Mouse (Mus musculus) intestine, postnatal 0 days (tissue): Measurements from ENCODE around the gene Opa1. TPM values are rescaled to one million over a fixed set of nuclear protein-coding genes. Genes with fewer than 3 reads are reported as not detected.

ENCODE experiments used
- ATAC-seq: fragments of 200-750 bp; cut with Nextera tagmentation; 2 replicates; pipeline ENCODE4 v1.8.0; 2017; ENCODE audit warnings: mild to moderate bottlenecking, moderate TSS enrichment, moderate library complexity
- H3K27ac ChIP-seq: fragments of 300-500 bp; sonication (generic); 2 replicates; pipeline ENCODE4 v1.5.1; 2014; ENCODE audit warnings: mild to moderate bottlenecking, low read depth, low read length, moderate library complexity
- H3K27me3 ChIP-seq: fragments of 300-500 bp; sonication (generic); replicated peaks from 2 replicates; pipeline ENCODE4 v1.6.1; 2014; ENCODE audit warnings: low read length, mixed read lengths; ENCODE audit not compliant: control insufficient read depth, insufficient read depth
- H3K36me3 ChIP-seq: fragments of 300-500 bp; sonication (generic); 2 replicates; pipeline ENCODE4 v1.6.1; 2014; ENCODE audit warnings: mild to moderate bottlenecking, moderate library complexity; ENCODE audit not compliant: control insufficient read depth, insufficient read depth
- H3K4me1 ChIP-seq: fragments of 300-500 bp; sonication (generic); replicated peaks from 2 replicates; pipeline ENCODE4 v1.6.1; 2014; ENCODE audit warnings: antibody characterized with exemption, low read length, mixed read lengths; ENCODE audit not compliant: control insufficient read depth, insufficient read depth
- H3K4me2 ChIP-seq: fragments of 300-500 bp; sonication (generic); replicated peaks from 2 replicates; pipeline ENCODE4 v1.6.1; 2014; ENCODE audit warnings: low read depth, mild to moderate bottlenecking, moderate library complexity
- H3K4me3 ChIP-seq: fragments of 300-500 bp; sonication (generic); 2 replicates; pipeline ENCODE4 v1.5.1; 2014; ENCODE audit warnings: low read depth, low read length
- H3K9ac ChIP-seq: fragments of 300-500 bp; sonication (generic); 2 replicates; pipeline ENCODE4 v1.6.1; 2014; ENCODE audit warnings: mild to moderate bottlenecking, low read depth, low read length
- H3K9me3 ChIP-seq: fragments of 300-500 bp; sonication (generic); 2 replicates; pipeline ENCODE4 v1.6.1; 2016; ENCODE audit warnings: mixed run types; ENCODE audit not compliant: control insufficient read depth
- CTCF ChIP-seq: sonication (generic); IDR thresholded peaks from 2 replicates; pipeline ENCODE4 v1.5.1; 2016; ENCODE audit warnings: low read depth, mild to moderate bottlenecking, control low read depth, antibody characterized with exemption, moderate library complexity
- WGBS: fragments of 180-500 bp; shearing (Covaris S2); extraction: QIAGEN DNeasy Blood & Tissue Kit; methylation state at CpG from one replicate; pipeline ENCODE4 v1.1.7; 2014; 5-methylcytosine and 5-hydroxymethylcytosine counted together
- polyA plus RNA-seq: library from polyadenylated mRNA; unstranded; fragments of >200 nt; fragmentation: Nextera tagmentation; extraction: Ambion mirVana; gene quantifications from 2 replicates; pipeline ENCODE4 v1.2.1, GENCODE M21; 2015

Gene Opa1
- polyA plus RNA-seq, 1 experiment from 2014 or later: 21.2 TPM

GRCm38 (mm10) chr16:29592171-29592570 is 13.0 kb downstream of the Opa1 start:
- Histone ChIP-seq H3K36me3 (peaks cover 48% of the 10 kb centered on the region), H3K4me1 (no peaks in the 10 kb centered on the region), H3K27ac (no peak overlapping the region), H3K27me3 (no peaks in the 10 kb centered on the region), H3K9me3 (no peaks in the 10 kb centered on the region), H3K4me3 (no peak overlapping the region), H3K9ac (no peak overlapping the region), H3K4me2 (no peak overlapping the region)
- ATAC-seq: no peak
- TF ChIP-seq CTCF: no peak
- 84% methylated on average over 7 of the region's 7 CpGs for WGBS

GRCm38 (mm10) chr16:29597122-29597521 is 18.0 kb downstream of the Opa1 start:
- Histone ChIP-seq H3K4me2 (no peak overlapping the region), H3K27ac (no peak overlapping the region), H3K36me3 (peaks cover 30% of the 10 kb centered on the region), H3K9me3 (no peaks in the 10 kb centered on the region), H3K27me3 (no peaks in the 10 kb centered on the region), H3K4me3 (no peak overlapping the region), H3K4me1 (no peaks in the 10 kb centered on the region), H3K9ac (no peak overlapping the region)
- TF ChIP-seq CTCF: no peak
- no peak for ATAC-seq
- WGBS: 85% methylated on average over 4 of the region's 4 CpGs

GRCm38 (mm10) chr16:29605546-29605945 is 26.4 kb downstream of the Opa1 start:
- no peaks in the 10 kb centered on the region for H3K9me3 ChIP-seq
- no peak overlapping the region for H3K9ac ChIP-seq
- no peaks in the 10 kb centered on the region for H3K27me3 ChIP-seq
- peaks cover 56% of the 10 kb centered on the region for H3K36me3 ChIP-seq
- ATAC-seq: no peak
- no peak overlapping the region for H3K4me3 ChIP-seq
- H3K4me2 ChIP-seq: no peak overlapping the region
- TF ChIP-seq CTCF: no peak
- no peak overlapping the region for H3K27ac ChIP-seq
- H3K4me1 ChIP-seq: no peaks in the 10 kb centered on the region
- 93% methylated on average over 8 of the region's 8 CpGs for WGBS

GRCm38 (mm10) chr16:29607131-29607530 is 28.0 kb downstream of the Opa1 start:
- Histone ChIP-seq H3K4me2 (no peak overlapping the region), H3K4me3 (no peak overlapping the region), H3K27ac (no peak overlapping the region), H3K27me3 (no peaks in the 10 kb centered on the region), H3K9ac (no peak overlapping the region), H3K4me1 (no peaks in the 10 kb centered on the region), H3K9me3 (no peaks in the 10 kb centered on the region), H3K36me3 (peaks cover 66% of the 10 kb centered on the region)
- ATAC-seq: no peak; the same call in 1 of the 2 replicates
- whole genome bisulfite sequencing: 68% methylated on average over 7 of the region's 7 CpGs
- no peak for TF ChIP-seq CTCF

- H3K4me3 ChIP-seq: no peak overlapping the region
- no peak overlapping the region for H3K27ac ChIP-seq
- 78% methylated on average over 9 of the region's 9 CpGs for WGBS
- no peak overlapping the region for H3K4me2 ChIP-seq
- H3K4me1 ChIP-seq: no peaks in the 10 kb centered on the region
- no peaks in the 10 kb centered on the region for H3K9me3 ChIP-seq
- H3K27me3 ChIP-seq: no peaks in the 10 kb centered on the region
- no peak for TF ChIP-seq CTCF
- H3K9ac ChIP-seq: no peak overlapping the region
- no peak for ATAC-seq
- peaks cover 77% of the 10 kb centered on the region for H3K36me3 ChIP-seq
These were observed 35.6 kb downstream of the Opa1 start for GRCm38 (mm10) chr16:29614762-29615161.

- Histone ChIP-seq H3K36me3 (peaks cover 74% of the 10 kb centered on the region), H3K4me1 (no peaks in the 10 kb centered on the region), H3K9ac (no peak overlapping the region), H3K27me3 (no peaks in the 10 kb centered on the region), H3K4me2 (no peak overlapping the region), H3K27ac (no peak overlapping the region), H3K9me3 (no peaks in the 10 kb centered on the region), H3K4me3 (no peak overlapping the region)
- no peak for ATAC-seq
- TF ChIP-seq CTCF: peak; percentile 63
- WGBS: 72% methylated on average over 1 of the region's 1 CpGs
These were observed 49.9 kb downstream of the Opa1 start for GRCm38 (mm10) chr16:29629053-29629452.

GRCm38 (mm10) chr16:29635780-29636179 is 56.6 kb downstream of the Opa1 start:
- TF ChIP-seq CTCF: peak; percentile 20; the same call in 1 of the 2 replicates
- no peak overlapping the region for H3K4me2 ChIP-seq
- H3K4me1 ChIP-seq: no peaks in the 10 kb centered on the region
- H3K27ac ChIP-seq: no peak overlapping the region
- no peak overlapping the region for H3K4me3 ChIP-seq
- peaks cover 52% of the 10 kb centered on the region for H3K36me3 ChIP-seq
- WGBS: 57% methylated on average over 4 of the region's 4 CpGs
- no peak for ATAC-seq
- no peaks in the 10 kb centered on the region for H3K27me3 ChIP-seq
- no peak overlapping the region for H3K9ac ChIP-seq
- H3K9me3 ChIP-seq: no peaks in the 10 kb centered on the region
